Mouse (Mus musculus) small intestine, adult 2 months (tissue): ENCODE measurements around the gene Celf3.

Source experiments
- CTCF ChIP-seq: fragments of 200-500 bp; IDR thresholded peaks from 2 replicates; pipeline ENCODE4 v1.5.1; 2012; ENCODE audit warnings: low read depth, mild to moderate bottlenecking, control low read depth, inconsistent platforms, low read length, moderate library complexity, mixed read lengths; ENCODE audit not compliant: insufficient replicate concordance, insufficient read length; ENCODE audit errors: extremely low read depth
- POLR2A ChIP-seq: fragments of 200-500 bp; IDR thresholded peaks from 2 replicates; pipeline ENCODE4 v1.6.1; 2012; ENCODE audit warnings: low read depth, mild to moderate bottlenecking, control low read depth, inconsistent platforms, low read length, moderate library complexity

DNA sequence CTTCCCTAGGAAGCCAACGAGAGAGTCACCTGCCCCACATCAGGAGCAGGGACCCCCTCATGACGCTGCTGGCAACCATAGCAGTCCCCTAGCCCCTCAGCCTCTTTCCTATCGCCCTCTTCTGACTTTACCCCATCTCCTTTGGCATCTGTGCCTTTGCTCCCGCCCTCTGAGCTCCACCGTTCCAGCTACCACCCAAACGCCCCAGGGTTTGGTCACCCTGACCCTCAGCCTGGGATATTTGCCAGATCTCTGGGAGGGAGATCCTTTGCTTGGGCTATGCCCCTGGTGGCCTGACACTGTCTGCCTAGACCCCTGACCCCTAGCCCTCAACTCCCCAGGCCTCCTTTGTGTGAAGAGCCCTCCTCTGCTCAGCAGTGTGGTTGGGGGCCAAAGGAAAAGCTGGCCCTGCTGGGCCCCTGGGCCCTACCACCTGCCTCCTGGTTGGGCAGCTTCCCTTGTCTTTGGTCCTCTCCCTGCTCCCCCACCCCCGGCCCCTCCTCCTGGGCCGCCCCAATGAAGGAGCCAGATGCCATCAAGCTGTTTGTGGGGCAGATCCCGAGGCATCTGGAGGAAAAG lies 585 bp downstream of the Celf3 start:
- TF ChIP-seq CTCF (no peak), POLR2A (no peak)
